Mouse (Mus musculus) midbrain, postnatal 0 days (tissue): ENCODE measurements around the gene Gm10273. TPM values are rescaled to one million over a fixed set of nuclear protein-coding genes. Genes with fewer than 3 reads are reported as not detected.

ENCODE experiments used
- ATAC-seq: fragments of 200-750 bp; cut with Nextera tagmentation; 2 replicates; pipeline ENCODE4 v1.8.0; 2017; ENCODE audit warnings: moderate number of reproducible peaks, mild to moderate bottlenecking, moderate TSS enrichment, moderate library complexity; ENCODE audit not compliant: low FRiP score
- DNase-seq: peaks from one replicate; pipeline ENCODE4 v3.0.0-alpha.2; 2015; ENCODE audit warnings: low spot score
- H3K27ac ChIP-seq: fragments of 300-500 bp; sonication (generic); 2 replicates; pipeline ENCODE4 v1.5.1; 2014; ENCODE audit warnings: low read depth, mild to moderate bottlenecking, low read length, mixed read lengths
- H3K27me3 ChIP-seq: fragments of 300-500 bp; sonication (generic); 2 replicates; pipeline ENCODE4 v1.6.1; 2014; ENCODE audit warnings: low read length, control low read depth, mixed read lengths; ENCODE audit not compliant: insufficient read depth
- H3K36me3 ChIP-seq: fragments of 300-500 bp; sonication (generic); 2 replicates; pipeline ENCODE4 v1.6.1; 2014; ENCODE audit warnings: low read length, control low read depth, mixed read lengths; ENCODE audit not compliant: insufficient read depth
- H3K4me1 ChIP-seq: fragments of 300-500 bp; sonication (generic); 2 replicates; pipeline ENCODE4 v1.6.1; 2014; ENCODE audit warnings: mild to moderate bottlenecking, control low read depth, antibody characterized with exemption, low read length, mixed read lengths; ENCODE audit not compliant: insufficient read depth
- H3K4me2 ChIP-seq: fragments of 300-500 bp; sonication (generic); 2 replicates; pipeline ENCODE4 v1.6.1; 2014; ENCODE audit warnings: low read depth, mild to moderate bottlenecking, low read length, mixed read lengths; ENCODE audit not compliant: poor library complexity, severe bottlenecking
- H3K4me3 ChIP-seq: fragments of 300-500 bp; sonication (generic); 2 replicates; pipeline ENCODE4 v1.5.1; 2014; ENCODE audit warnings: low read depth, mild to moderate bottlenecking, low read length, moderate library complexity
- H3K9ac ChIP-seq: fragments of 300-500 bp; sonication (generic); replicated peaks from 2 replicates; pipeline ENCODE4 v1.6.1; 2014; ENCODE audit warnings: mild to moderate bottlenecking, low read length, moderate library complexity, mixed read lengths; ENCODE audit not compliant: poor library complexity, severe bottlenecking
- H3K9me3 ChIP-seq: fragments of 300-500 bp; sonication (generic); 2 replicates; pipeline ENCODE4 v1.6.1; 2016; ENCODE audit warnings: low read length, control low read depth
- CTCF ChIP-seq: IDR thresholded peaks from 2 replicates; pipeline ENCODE4 v1.5.1; 2016; ENCODE audit warnings: antibody characterized with exemption, mild to moderate bottlenecking
- WGBS: fragments of 180-500 bp; shearing (Covaris S2); extraction: QIAGEN DNeasy Blood & Tissue Kit; methylation state at CpG from one replicate; pipeline ENCODE4 v1.1.7; 2014; 5-methylcytosine and 5-hydroxymethylcytosine counted together
- polyA plus RNA-seq: library from polyadenylated mRNA; unstranded; fragments of >200 nt; fragmentation: Nextera tagmentation; extraction: Ambion mirVana; gene quantifications from 2 replicates; pipeline ENCODE4 v1.2.1, GENCODE M21; 2015
- total RNA-seq: library from RNA; depleted of rRNA; stranded (reverse); fragments of >200 nt; gene quantifications from 2 replicates; pipeline ENCODE4 v1.2.3, GENCODE M21; 2014

Gene Gm10273
- total and polyA plus RNA-seq, 2 experiments from 2014 or later: 4.3 to 7.7 TPM

DNA sequence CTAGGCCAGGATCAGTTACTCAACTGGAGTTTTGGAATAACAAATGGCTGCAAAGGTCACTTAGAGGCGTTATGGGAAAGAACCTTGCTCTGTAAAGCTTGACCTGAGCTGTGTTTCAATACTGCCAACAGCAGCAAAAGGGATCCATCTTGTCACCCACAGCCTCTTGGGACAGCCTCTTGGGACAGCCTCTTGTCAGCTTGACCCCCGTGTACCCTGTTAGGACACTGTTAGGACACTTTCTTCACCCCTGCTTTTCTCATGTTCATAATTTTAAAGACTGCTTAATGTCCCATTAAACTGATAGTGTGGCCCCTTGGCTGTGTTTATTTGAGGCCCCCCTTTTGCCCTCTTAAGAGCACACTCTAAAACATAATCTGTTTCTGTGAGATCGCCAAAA lies 29.0 kb downstream of the Gm10273 start:
- 83% methylated on average over 3 of the region's 3 CpGs for WGBS
- no peaks in the 10 kb centered on the region for H3K9me3 ChIP-seq
- H3K4me2 ChIP-seq: no peak overlapping the region
- DNase-seq (no peak), ATAC-seq (no peak)
- no peaks in the 10 kb centered on the region for H3K36me3 ChIP-seq
- H3K9ac ChIP-seq: no peak overlapping the region
- H3K4me1 ChIP-seq: no peaks in the 10 kb centered on the region
- H3K27me3 ChIP-seq: no peaks in the 10 kb centered on the region
- H3K27ac ChIP-seq: no peak overlapping the region
- no peak for TF ChIP-seq CTCF
- no peak overlapping the region for H3K4me3 ChIP-seq

- DNase-seq (no peak), ATAC-seq (no peak)
- Histone ChIP-seq H3K9ac (no peak overlapping the region), H3K27ac (no peak overlapping the region), H3K36me3 (no peaks in the 10 kb centered on the region), H3K9me3 (no peaks in the 10 kb centered on the region), H3K27me3 (no peaks in the 10 kb centered on the region), H3K4me2 (no peak overlapping the region), H3K4me3 (no peak overlapping the region), H3K4me1 (no peaks in the 10 kb centered on the region)
- TF ChIP-seq CTCF: no peak
- 85% methylated on average over 7 of the region's 7 CpGs for whole genome bisulfite sequencing
Measured at GRCm38 (mm10) chr10:59425369-59425768, 29.9 kb downstream of the Gm10273 start.

GRCm38 (mm10) chr10:59426371-59426770 lies 30.9 kb downstream of the Gm10273 start:
- no peak overlapping the region for H3K27ac ChIP-seq
- no peak overlapping the region for H3K4me3 ChIP-seq
- WGBS: 80% methylated on average over 4 of the region's 4 CpGs
- no peak overlapping the region for H3K9ac ChIP-seq
- H3K4me1 ChIP-seq: no peaks in the 10 kb centered on the region
- H3K9me3 ChIP-seq: no peaks in the 10 kb centered on the region
- no peak for DNase-seq
- H3K36me3 ChIP-seq: no peaks in the 10 kb centered on the region
- no peak for ATAC-seq
- no peaks in the 10 kb centered on the region for H3K27me3 ChIP-seq
- no peak for TF ChIP-seq CTCF
- H3K4me2 ChIP-seq: no peak overlapping the region

- Histone ChIP-seq H3K4me3 (no peak overlapping the region), H3K27me3 (no peaks in the 10 kb centered on the region), H3K27ac (no peak overlapping the region), H3K36me3 (no peaks in the 10 kb centered on the region), H3K9me3 (no peaks in the 10 kb centered on the region), H3K4me2 (no peak overlapping the region), H3K9ac (no peak overlapping the region), H3K4me1 (no peaks in the 10 kb centered on the region)
- WGBS: 90% methylated on average over 16 of the region's 16 CpGs
- ATAC-seq (no peak), DNase-seq (no peak)
- no peak for TF ChIP-seq CTCF
Measured at GRCm38 (mm10) chr10:59429448-59430135, 34.2 kb downstream of the Gm10273 start.

- Histone ChIP-seq H3K36me3 (no peaks in the 10 kb centered on the region), H3K4me2 (no peak overlapping the region), H3K27me3 (no peaks in the 10 kb centered on the region), H3K9me3 (no peaks in the 10 kb centered on the region), H3K4me1 (no peaks in the 10 kb centered on the region), H3K9ac (no peak overlapping the region), H3K4me3 (no peak overlapping the region), H3K27ac (no peak overlapping the region)
- DNase-seq: no peak
- no peak for ATAC-seq
- 73% methylated on average over 6 of the region's 6 CpGs for WGBS
- TF ChIP-seq CTCF: no peak
Measured at GRCm38 (mm10) chr10:59430701-59431218, 35.3 kb downstream of the Gm10273 start.

- ATAC-seq: no peak
- WGBS: 95% methylated on average over 18 of the region's 18 CpGs
Measured at GRCm38 (mm10) chr10:59435746-59436145, 40.3 kb downstream of the Gm10273 start.

More at GRCm38 (mm10) chr10:59435746-59436145, 40.3 kb downstream of the Gm10273 start:
- no peak overlapping the region for H3K9ac ChIP-seq
- no peaks in the 10 kb centered on the region for H3K9me3 ChIP-seq
- H3K36me3 ChIP-seq: no peaks in the 10 kb centered on the region
- H3K4me3 ChIP-seq: no peak overlapping the region
- no peaks in the 10 kb centered on the region for H3K4me1 ChIP-seq
- DNase-seq: no peak
- TF ChIP-seq CTCF: no peak
- H3K27ac ChIP-seq: no peak overlapping the region
- H3K4me2 ChIP-seq: no peak overlapping the region
- no peaks in the 10 kb centered on the region for H3K27me3 ChIP-seq
